Mouse (Mus musculus) kidney, embryonic 16.5 days (tissue): ENCODE data around the gene Lztr1. TPM values are rescaled to one million over a fixed set of nuclear protein-coding genes. Genes with fewer than 3 reads are reported as not detected.
"Not testable (repeated sequence)": the region's sequence is repeated elsewhere in the genome, so short reads cannot be mapped to it uniquely, and the experiment has no call there.

Source experiments
- ATAC-seq: fragments of 200-750 bp; cut with Nextera tagmentation; 2 replicates; pipeline ENCODE4 v1.8.0; 2017; ENCODE audit warnings: moderate TSS enrichment; ENCODE audit not compliant: low FRiP score, low TSS enrichment
- H3K27ac ChIP-seq: fragments of 300-500 bp; sonication (generic); 2 replicates; pipeline ENCODE4 v1.5.1; 2014; ENCODE audit warnings: low read length
- H3K27me3 ChIP-seq: fragments of 300-500 bp; sonication (generic); 2 replicates; pipeline ENCODE4 v1.6.1; 2014; ENCODE audit warnings: low read length, control low read depth, mixed read lengths; ENCODE audit not compliant: insufficient read depth
- H3K36me3 ChIP-seq: fragments of 300-500 bp; sonication (generic); 2 replicates; pipeline ENCODE4 v1.6.1; 2014; ENCODE audit warnings: low read length, control low read depth, mixed read lengths; ENCODE audit not compliant: insufficient read depth
- H3K4me1 ChIP-seq: fragments of 300-500 bp; sonication (generic); 2 replicates; pipeline ENCODE4 v1.6.1; 2014; ENCODE audit warnings: low read length, control low read depth, mixed read lengths; ENCODE audit not compliant: insufficient read depth
- H3K4me2 ChIP-seq: fragments of 300-500 bp; sonication (generic); replicated peaks from 2 replicates; pipeline ENCODE4 v1.6.1; 2014; ENCODE audit warnings: low read depth, low read length
- H3K4me3 ChIP-seq: fragments of 300-500 bp; sonication (generic); 2 replicates; pipeline ENCODE4 v1.5.1; 2014; ENCODE audit warnings: mild to moderate bottlenecking, low read length
- H3K9ac ChIP-seq: fragments of 300-500 bp; sonication (generic); replicated peaks from 2 replicates; pipeline ENCODE4 v1.6.1; 2014; ENCODE audit warnings: low read length
- H3K9me3 ChIP-seq: fragments of 300-500 bp; sonication (generic); 2 replicates; pipeline ENCODE4 v1.6.1; 2016; ENCODE audit warnings: low read length, control low read depth
- WGBS: fragments of 180-500 bp; shearing (Covaris S2); extraction: QIAGEN DNeasy Blood & Tissue Kit; methylation state at CpG from one replicate; pipeline ENCODE4 v1.1.7; 2014; 5-methylcytosine and 5-hydroxymethylcytosine counted together
- polyA plus RNA-seq: library from polyadenylated mRNA; unstranded; fragments of >200 nt; fragmentation: Nextera tagmentation; extraction: Ambion mirVana; gene quantifications from 2 replicates; pipeline ENCODE4 v1.2.1, GENCODE M21; 2015

Lztr1 gene
- polyA plus RNA-seq, 1 experiment from 2014 or later = 102 TPM

DNA sequence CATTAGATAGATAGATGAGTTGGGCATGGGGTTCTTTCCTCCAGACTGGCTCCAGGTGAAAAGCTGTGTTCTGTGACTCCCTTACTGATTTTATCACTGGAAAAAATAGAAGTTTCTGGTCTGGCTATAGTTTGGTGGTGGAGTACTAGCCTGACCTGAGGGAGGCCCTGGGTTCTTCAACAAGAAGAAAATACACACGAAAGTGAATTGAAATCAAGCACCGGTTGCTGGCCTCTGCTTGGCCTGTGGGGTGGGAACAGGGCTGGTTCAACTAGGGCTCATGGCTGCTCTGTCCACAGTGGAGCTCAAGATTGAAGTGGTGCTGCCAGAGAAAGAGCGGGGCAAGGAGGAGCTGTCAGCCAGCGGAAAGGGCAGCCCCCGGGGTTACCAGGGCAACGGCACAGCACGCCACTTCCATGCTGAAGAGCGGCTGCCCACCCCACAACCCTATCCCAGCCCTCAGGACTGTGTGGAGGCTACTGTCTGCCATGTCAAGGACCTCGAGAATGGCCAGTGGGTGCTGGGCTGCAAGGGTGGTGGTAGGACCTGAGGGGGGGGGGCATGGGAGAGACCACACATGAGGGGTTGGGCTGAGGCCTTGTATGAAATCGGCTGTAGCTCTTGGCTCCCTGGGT is 9.1 kb upstream of the Lztr1 start:
- Histone ChIP-seq H3K27me3 (no peaks in the 10 kb centered on the region), H3K27ac (no peak overlapping the region), H3K4me1 (0 out of 2 replicates have a peak, but pooled peaks cover 5% of the 10 kb centered on the region), H3K36me3 (no peaks in the 10 kb centered on the region), H3K4me3 (no peak overlapping the region), H3K4me2 (no peak overlapping the region), H3K9me3 (no peaks in the 10 kb centered on the region), H3K9ac (no peak overlapping the region)
- WGBS = 35% methylated on average over 10 of the region's 10 CpGs
- no peak for ATAC-seq

GRCm38 (mm10) chr16:17502681-17503080 is 5.8 kb upstream of the Lztr1 start:
- H3K27ac ChIP-seq = no peak overlapping the region
- no peaks in the 10 kb centered on the region for H3K4me1 ChIP-seq
- no peak overlapping the region for H3K9ac ChIP-seq
- no peaks in the 10 kb centered on the region for H3K36me3 ChIP-seq
- ATAC-seq = no peak
- no peaks in the 10 kb centered on the region for H3K9me3 ChIP-seq
- H3K4me3 ChIP-seq = no peak overlapping the region
- H3K27me3 ChIP-seq = no peaks in the 10 kb centered on the region
- 77% methylated on average over 4 of the region's 4 CpGs for WGBS
- H3K4me2 ChIP-seq = no peak overlapping the region

DNA sequence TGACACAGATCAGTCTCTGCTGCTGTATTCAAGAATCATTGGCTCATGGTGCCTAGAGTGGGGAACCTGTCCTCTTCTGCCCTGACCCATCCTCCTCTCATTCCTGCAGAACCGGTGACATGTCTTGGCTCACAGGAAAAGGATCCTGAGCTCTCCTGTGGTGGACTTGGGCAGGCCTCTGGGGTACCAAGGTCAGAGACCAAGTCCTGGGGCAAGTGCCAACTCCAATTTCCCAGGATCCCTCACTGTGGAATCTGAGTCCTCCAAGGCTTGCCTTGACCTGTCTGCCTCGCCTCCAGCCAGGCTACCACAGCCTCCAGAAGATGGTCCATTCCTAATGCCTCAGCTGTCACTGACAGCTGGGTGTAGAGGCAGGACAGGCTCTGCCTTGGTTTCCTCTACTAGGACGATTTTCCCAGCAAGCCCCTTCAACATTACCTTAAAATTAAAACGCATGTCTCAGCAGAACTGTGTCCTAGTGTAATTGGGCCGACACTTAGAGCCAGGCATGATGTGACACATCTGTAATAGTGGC is 1.4 kb upstream of the Lztr1 start:
- WGBS = 89% methylated on average over 5 of the region's 5 CpGs
- no peaks in the 10 kb centered on the region for H3K9me3 ChIP-seq
- H3K27me3 ChIP-seq = no peaks in the 10 kb centered on the region
- no peak for ATAC-seq
- H3K27ac ChIP-seq = no peak overlapping the region
- H3K4me3 ChIP-seq = no peak overlapping the region
- no peak overlapping the region for H3K9ac ChIP-seq
- H3K36me3 ChIP-seq = peaks cover 1% of the 10 kb centered on the region; the same call in 1 of the 2 replicates
- peaks cover 13% of the 10 kb centered on the region for H3K4me1 ChIP-seq
- no peak overlapping the region for H3K4me2 ChIP-seq

DNA sequence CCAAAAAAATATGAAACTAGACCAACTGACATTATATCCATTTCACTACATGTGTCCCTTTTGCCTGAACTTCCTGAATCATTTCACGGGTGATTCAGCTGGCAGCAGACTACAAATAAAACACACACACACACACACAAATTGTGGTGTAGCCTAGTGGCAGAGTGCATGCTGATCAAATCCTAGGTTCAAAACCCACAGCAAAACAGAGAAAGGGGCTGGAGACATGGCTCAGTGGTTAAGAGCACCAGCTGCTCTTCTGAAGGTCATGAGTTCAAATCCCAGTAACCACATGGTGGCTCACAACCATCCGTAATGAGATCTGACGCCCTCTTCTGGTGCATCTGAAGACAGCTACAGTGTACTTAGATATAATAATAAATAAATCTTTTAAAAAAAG is 457 bp upstream of the Lztr1 start:
- peaks cover 11% of the 10 kb centered on the region for H3K36me3 ChIP-seq
- H3K4me2 ChIP-seq = peak overlapping the region; percentile 78
- H3K4me1 ChIP-seq = peaks cover 13% of the 10 kb centered on the region
- peak overlapping the region; percentile 79 for H3K4me3 ChIP-seq
- H3K27me3 ChIP-seq, H3K9me3 ChIP-seq: not testable (repeated sequence)
- WGBS = 70% methylated on average over 1 of the region's 3 CpGs
- peak; percentile 0; the same call in 1 of the 2 replicates for ATAC-seq
- peak overlapping the region; percentile 93 for H3K27ac ChIP-seq
- H3K9ac ChIP-seq = peak overlapping the region; percentile 89

DNA sequence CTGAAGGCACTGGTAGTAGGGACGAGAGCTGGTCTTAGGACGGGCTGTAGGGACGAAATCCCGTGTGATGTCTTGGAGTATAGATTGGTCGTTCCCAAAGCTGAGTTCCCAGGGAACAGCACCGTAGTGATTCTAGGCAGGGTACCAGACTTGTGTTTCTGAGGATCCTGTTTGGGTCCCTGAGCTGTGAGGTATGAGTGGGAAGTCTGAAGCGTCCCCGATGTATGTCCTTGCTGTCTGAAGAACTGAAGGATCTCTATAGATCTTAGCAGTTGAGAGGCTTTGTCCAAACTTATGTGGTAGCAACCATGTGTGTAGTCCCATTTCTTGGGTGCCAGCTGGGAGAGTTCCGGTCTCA is 731 bp downstream of the Lztr1 start:
- H3K27me3 ChIP-seq = no peaks in the 10 kb centered on the region
- no peak for ATAC-seq
- peaks cover 13% of the 10 kb centered on the region for H3K4me1 ChIP-seq
- peak overlapping the region; percentile 79 for H3K4me3 ChIP-seq
- 5% methylated on average over 9 of the region's 9 CpGs for WGBS
- peak overlapping the region; percentile 78 for H3K4me2 ChIP-seq
- H3K27ac ChIP-seq = peak overlapping the region; percentile 93
- H3K9ac ChIP-seq = peak overlapping the region; percentile 89
- H3K36me3 ChIP-seq = peaks cover 21% of the 10 kb centered on the region
- no peaks in the 10 kb centered on the region for H3K9me3 ChIP-seq

- H3K27ac ChIP-seq = peak overlapping the region; percentile 50; the same call in 1 of the 2 replicates
- H3K9ac ChIP-seq = peak overlapping the region; percentile 89; the same call in 1 of the 2 replicates
- peak overlapping the region; percentile 78 for H3K4me2 ChIP-seq
- H3K4me1 ChIP-seq = peaks cover 13% of the 10 kb centered on the region
- H3K27me3 ChIP-seq = no peaks in the 10 kb centered on the region
- WGBS = 95% methylated on average over 2 of the region's 2 CpGs
- peak overlapping the region; percentile 79; the same call in 1 of the 2 replicates for H3K4me3 ChIP-seq
- H3K36me3 ChIP-seq = peaks cover 25% of the 10 kb centered on the region
- H3K9me3 ChIP-seq = no peaks in the 10 kb centered on the region
- ATAC-seq = no peak
Observed at GRCm38 (mm10) chr16:17510143-17510542, 1.7 kb downstream of the Lztr1 start.

DNA sequence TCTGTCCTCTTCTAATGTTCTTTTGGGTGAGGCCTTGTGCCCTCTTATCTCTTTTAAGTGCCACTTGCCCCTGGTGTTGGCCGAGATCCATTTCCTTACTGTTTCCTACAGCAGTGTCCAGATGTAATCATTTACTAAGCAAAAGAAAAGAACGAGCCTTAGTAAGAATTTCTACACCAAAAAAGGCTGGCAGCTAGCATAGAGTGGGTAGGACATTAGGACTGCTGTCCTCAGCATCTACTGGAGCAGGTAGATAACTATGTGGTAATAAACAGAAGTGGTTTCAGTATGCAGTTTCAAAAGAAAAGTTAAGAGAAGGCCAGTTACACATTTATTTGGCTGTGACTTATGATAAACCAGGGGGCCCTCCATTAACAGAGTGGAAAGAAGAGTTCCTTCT is 2.2 kb downstream of the Lztr1 start:
- peak overlapping the region; percentile 50; the same call in 1 of the 2 replicates for H3K27ac ChIP-seq
- H3K4me3 ChIP-seq = no peak overlapping the region
- H3K9me3 ChIP-seq = no peaks in the 10 kb centered on the region
- H3K9ac ChIP-seq = no peak overlapping the region
- no peak overlapping the region for H3K4me2 ChIP-seq
- 65% methylated on average over 2 of the region's 2 CpGs for WGBS
- 0 out of 2 replicates have a peak, but pooled peaks have one; percentile 1 for ATAC-seq
- H3K4me1 ChIP-seq = peaks cover 13% of the 10 kb centered on the region
- H3K36me3 ChIP-seq = peaks cover 29% of the 10 kb centered on the region
- no peaks in the 10 kb centered on the region for H3K27me3 ChIP-seq

DNA sequence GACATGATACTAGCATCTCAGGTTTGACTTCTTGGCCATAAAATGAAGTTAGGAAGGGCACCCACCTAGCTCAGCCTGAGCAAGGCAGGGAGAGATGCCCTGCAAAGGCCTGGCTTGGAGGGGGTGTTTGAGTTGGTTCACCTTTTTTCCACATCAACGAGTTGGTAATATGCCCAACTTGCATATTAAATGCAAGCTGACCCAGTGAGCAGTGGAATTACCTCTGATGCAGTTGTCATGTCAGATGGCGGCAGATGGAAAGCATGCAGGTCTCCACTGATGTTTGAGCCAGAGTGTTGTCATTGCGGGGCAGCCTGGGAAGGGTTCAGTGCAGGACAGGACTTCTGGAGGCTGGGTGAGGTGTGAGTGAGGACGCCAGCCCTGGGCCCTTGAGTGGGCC is 2.9 kb downstream of the Lztr1 start:
- Histone ChIP-seq H3K9me3 (no peaks in the 10 kb centered on the region), H3K4me3 (no peak overlapping the region), H3K9ac (no peak overlapping the region), H3K27ac (no peak overlapping the region), H3K27me3 (no peaks in the 10 kb centered on the region), H3K4me1 (peaks cover 13% of the 10 kb centered on the region), H3K36me3 (peaks cover 36% of the 10 kb centered on the region), H3K4me2 (no peak overlapping the region)
- WGBS = 94% methylated on average over 4 of the region's 4 CpGs
- ATAC-seq = no peak

- no peak overlapping the region for H3K9ac ChIP-seq
- peaks cover 72% of the 10 kb centered on the region for H3K36me3 ChIP-seq
- no peaks in the 10 kb centered on the region for H3K4me1 ChIP-seq
- 89% methylated on average over 2 of the region's 2 CpGs for WGBS
- H3K4me2 ChIP-seq = no peak overlapping the region
- no peak for ATAC-seq
- no peak overlapping the region for H3K27ac ChIP-seq
- no peak overlapping the region for H3K4me3 ChIP-seq
- H3K27me3 ChIP-seq = no peaks in the 10 kb centered on the region
- no peaks in the 10 kb centered on the region for H3K9me3 ChIP-seq
Observed at GRCm38 (mm10) chr16:17518910-17519309, 10.4 kb downstream of the Lztr1 start.

DNA sequence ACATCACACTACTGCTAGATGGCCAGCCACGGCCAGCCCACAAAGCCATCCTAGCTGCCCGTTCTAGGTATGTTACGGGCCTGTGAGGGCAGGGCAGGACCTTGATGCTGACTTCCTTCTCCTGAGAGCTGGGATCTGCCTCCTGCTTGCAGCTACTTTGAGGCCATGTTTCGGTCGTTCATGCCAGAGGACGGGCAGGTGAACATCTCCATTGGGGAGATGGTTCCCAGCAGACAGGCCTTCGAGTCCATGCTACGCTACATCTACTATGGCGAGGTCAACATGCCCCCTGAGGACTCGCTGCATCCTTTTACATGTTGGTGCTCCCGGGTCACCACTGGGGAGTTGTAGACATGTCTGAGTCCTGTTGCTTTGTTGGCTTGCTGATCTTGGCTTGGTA is 15.7 kb downstream of the Lztr1 start:
- no peaks in the 10 kb centered on the region for H3K27me3 ChIP-seq
- 0 out of 2 replicates have a peak, but pooled peaks cover 1% of the 10 kb centered on the region for H3K4me1 ChIP-seq
- no peaks in the 10 kb centered on the region for H3K9me3 ChIP-seq
- no peak overlapping the region for H3K4me2 ChIP-seq
- no peak for ATAC-seq
- no peak overlapping the region for H3K9ac ChIP-seq
- peaks cover 93% of the 10 kb centered on the region for H3K36me3 ChIP-seq
- 93% methylated on average over 11 of the region's 11 CpGs for WGBS
- no peak overlapping the region for H3K4me3 ChIP-seq
- H3K27ac ChIP-seq = no peak overlapping the region
